Mouse (Mus musculus): ENCODE measurements around the gene Rras. TPM values are rescaled to one million over a fixed set of nuclear protein-coding genes. Genes with fewer than 3 reads are reported as not detected.
A peak's percentile ranks its signal among the peaks of the same experiment; 100 is the strongest.

Gene Rras
- polyA plus RNA-seq, 1 experiment from 2014 or later: 53.0 TPM

- TF ChIP-seq CTCF (IDR thresholded peaks at IDR 0.05; ENCODE audit: low read depth): no peak
- Histone ChIP-seq H3K9me3 (replicated peaks; ENCODE audit: low read length) (no peaks in the 10 kb centered on the region), H3K9ac (ENCODE audit: low read depth, low read length) (no peak overlapping the region), H3K4me2 (ENCODE audit: low read length) (no peak overlapping the region), H3K27me3 (ENCODE audit: insufficient read depth, low read length) (no peaks in the 10 kb centered on the region), H3K4me3 (replicated peaks; ENCODE audit: low read depth, low read length) (no peak overlapping the region), H3K4me1 (replicated peaks; ENCODE audit: insufficient read depth, low read length) (0 out of 2 replicates have a peak, but pooled peaks cover 6% of the 10 kb centered on the region), H3K36me3 (ENCODE audit: insufficient read depth, low read length) (peaks cover 58% of the 10 kb centered on the region), H3K27ac (no peak overlapping the region)
- ATAC-seq (replicated peaks; ENCODE audit: low FRiP score, low read depth): no peak
- no peak for DNase-seq (ENCODE audit: low spot score)
- 95% methylated on average over 14 of the region's 14 CpGs for WGBS
These were observed 29.7 kb downstream of the Rras start for GRCm38 (mm10) chr7:45047491-45047890.

GRCm38 (mm10) chr7:45048001-45048890, 30.5 kb downstream of the Rras start:
- Histone ChIP-seq H3K4me2 (ENCODE audit: low read length) (no peak overlapping the region), H3K9me3 (replicated peaks; ENCODE audit: low read length) (no peaks in the 10 kb centered on the region), H3K4me3 (replicated peaks; ENCODE audit: low read depth, low read length) (no peak overlapping the region), H3K9ac (ENCODE audit: low read depth, low read length) (no peak overlapping the region), H3K36me3 (ENCODE audit: insufficient read depth, low read length) (peaks cover 51% of the 10 kb centered on the region), H3K27me3 (ENCODE audit: insufficient read depth, low read length) (no peaks in the 10 kb centered on the region), H3K4me1 (replicated peaks; ENCODE audit: insufficient read depth, low read length) (0 out of 2 replicates have a peak, but pooled peaks cover 6% of the 10 kb centered on the region), H3K27ac (no peak overlapping the region)
- 90% methylated on average over 37 of the region's 38 CpGs for WGBS
- no peak for DNase-seq (ENCODE audit: low spot score)
- ATAC-seq (replicated peaks; ENCODE audit: low FRiP score, low read depth): no peak
- peak; percentile 6; the same call in 1 of the 2 replicates for TF ChIP-seq CTCF (IDR thresholded peaks at IDR 0.05; ENCODE audit: low read depth)

GRCm38 (mm10) chr7:45048923-45049657, 31.3 kb downstream of the Rras start:
- 90% methylated on average over 22 of the region's 23 CpGs for WGBS
- Histone ChIP-seq H3K4me2 (ENCODE audit: low read length) (no peak overlapping the region), H3K4me3 (replicated peaks; ENCODE audit: low read depth, low read length) (no peak overlapping the region), H3K27ac (no peak overlapping the region), H3K9ac (ENCODE audit: low read depth, low read length) (no peak overlapping the region), H3K36me3 (ENCODE audit: insufficient read depth, low read length) (peaks cover 44% of the 10 kb centered on the region), H3K27me3 (ENCODE audit: insufficient read depth, low read length) (no peaks in the 10 kb centered on the region), H3K4me1 (replicated peaks; ENCODE audit: insufficient read depth, low read length) (0 out of 2 replicates have a peak, but pooled peaks cover 6% of the 10 kb centered on the region), H3K9me3 (replicated peaks; ENCODE audit: low read length) (no peaks in the 10 kb centered on the region)
- no peak for DNase-seq (ENCODE audit: low spot score)
- no peak for TF ChIP-seq CTCF (IDR thresholded peaks at IDR 0.05; ENCODE audit: low read depth)
- ATAC-seq (replicated peaks; ENCODE audit: low FRiP score, low read depth): no peak

- TF ChIP-seq CTCF (IDR thresholded peaks at IDR 0.05; ENCODE audit: low read depth): no peak
- 0 out of 2 replicates have a peak, but pooled peaks cover 10% of the 10 kb centered on the region for H3K4me1 ChIP-seq (replicated peaks; ENCODE audit: insufficient read depth, low read length)
- ATAC-seq (replicated peaks; ENCODE audit: low FRiP score, low read depth): peak; percentile 41
- peak overlapping the region; percentile 95 for H3K4me2 ChIP-seq (ENCODE audit: low read length)
- WGBS: 5% methylated on average over 15 of the region's 16 CpGs
- DNase-seq (ENCODE audit: low spot score): peak; percentile 98
- H3K27ac ChIP-seq: peak overlapping the region; percentile 98; the same call in 1 of the 2 replicates
- peaks cover 36% of the 10 kb centered on the region for H3K36me3 ChIP-seq (ENCODE audit: insufficient read depth, low read length)
- no peaks in the 10 kb centered on the region for H3K9me3 ChIP-seq (replicated peaks; ENCODE audit: low read length)
- peak overlapping the region; percentile 90 for H3K9ac ChIP-seq (ENCODE audit: low read depth, low read length)
- H3K27me3 ChIP-seq (ENCODE audit: insufficient read depth, low read length): no peaks in the 10 kb centered on the region
- H3K4me3 ChIP-seq (replicated peaks; ENCODE audit: low read depth, low read length): peak overlapping the region; percentile 69
These were observed 33.3 kb downstream of the Rras start for GRCm38 (mm10) chr7:45050945-45051600.

- H3K4me2 ChIP-seq (ENCODE audit: low read length): peak overlapping the region; percentile 95
- 0 out of 2 replicates have a peak, but pooled peaks cover 10% of the 10 kb centered on the region for H3K4me1 ChIP-seq (replicated peaks; ENCODE audit: insufficient read depth, low read length)
- H3K36me3 ChIP-seq (ENCODE audit: insufficient read depth, low read length): peaks cover 33% of the 10 kb centered on the region
- WGBS: 2% methylated on average over 13 of the region's 13 CpGs
- ATAC-seq (replicated peaks; ENCODE audit: low FRiP score, low read depth) (no peak), DNase-seq (ENCODE audit: low spot score) (no peak)
- H3K27ac ChIP-seq: peak overlapping the region; percentile 98
- no peak for TF ChIP-seq CTCF (IDR thresholded peaks at IDR 0.05; ENCODE audit: low read depth)
- H3K9me3 ChIP-seq (replicated peaks; ENCODE audit: low read length): no peaks in the 10 kb centered on the region
- H3K9ac ChIP-seq (ENCODE audit: low read depth, low read length): peak overlapping the region; percentile 90
- no peaks in the 10 kb centered on the region for H3K27me3 ChIP-seq (ENCODE audit: insufficient read depth, low read length)
- peak overlapping the region; percentile 69 for H3K4me3 ChIP-seq (replicated peaks; ENCODE audit: low read depth, low read length)
These were observed 33.8 kb downstream of the Rras start for GRCm38 (mm10) chr7:45051601-45051974.

All from kidney, postnatal 0 days (tissue).